Mouse (Mus musculus): ENCODE measurements around the gene Mroh2a.

GRCm38 (mm10) chr1:88206843-88207479 is 19.8 kb upstream of the Mroh2a start:
- TF ChIP-seq CTCF (IDR thresholded peaks at IDR 0.05; ENCODE audit: insufficient read depth, low read depth, low read length) (no peak), POLR2A (IDR thresholded peaks at IDR 0.05; ENCODE audit: insufficient read depth, low read depth, low read length) (no peak)

All from olfactory bulb, adult 2 months (tissue).